Mouse (Mus musculus) G1E (cell line): ENCODE data around the gene Tpp1.

Source experiments
- CTCF ChIP-seq: IDR thresholded peaks from 2 replicates; pipeline ENCODE4 v1.5.1; 2012; ENCODE audit warnings: low read depth, low read length, inconsistent platforms, mixed read lengths
- GATA1 ChIP-seq: IDR thresholded peaks from 2 replicates; pipeline ENCODE4 v1.6.1; 2012; ENCODE audit warnings: borderline replicate concordance, low read length, inconsistent platforms, mixed read lengths
- GATA2 ChIP-seq: IDR thresholded peaks from 2 replicates; pipeline ENCODE4 v1.6.1; 2012; ENCODE audit warnings: low read depth, low read length, inconsistent platforms, borderline replicate concordance
- POLR2AphosphoS5 ChIP-seq: IDR thresholded peaks from 2 replicates; pipeline ENCODE4 v1.6.1; 2012; ENCODE audit warnings: low read depth, low read length, inconsistent platforms; ENCODE audit not compliant: insufficient replicate concordance
- TAL1 ChIP-seq: conservative IDR thresholded peaks from 2 replicates; pipeline ENCODE4 v1.6.1; 2012; ENCODE audit warnings: low read depth, low read length, inconsistent platforms, mixed read lengths

DNA sequence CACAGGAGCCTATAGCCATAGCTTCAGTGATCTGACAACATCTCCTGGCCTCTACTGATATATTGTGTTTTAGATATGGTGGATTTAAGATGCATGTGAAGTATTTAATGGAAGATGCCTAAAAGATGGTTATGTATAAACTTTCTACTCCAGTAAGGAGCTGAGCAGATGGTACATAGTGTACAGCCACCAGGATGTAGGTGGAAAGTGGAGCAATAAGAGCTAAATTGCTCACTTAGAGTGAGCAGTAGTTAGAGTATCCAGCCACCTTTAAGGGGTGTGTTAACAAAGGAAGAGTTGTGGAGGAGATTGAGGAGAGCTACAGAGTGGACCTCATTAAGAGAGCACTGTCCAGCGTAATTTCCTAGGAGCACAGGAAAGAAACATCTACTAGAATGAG, 39.1 kb upstream of the Tpp1 start:
- TF ChIP-seq CTCF = no peak
- no peak for TF ChIP-seq GATA1
- TF ChIP-seq GATA2 = no peak
- no peak for TF ChIP-seq POLR2AphosphoS5
- no peak for TF ChIP-seq TAL1
